In genomic region chr2:60787088-60787487, GRCm38 (mm10) we compare ENCODE assay signal across 13 mouse cellular contexts.
DNase-seq lines count a peak whose midpoint lies in the region; ATAC-seq and TF ChIP-seq lines count a peak whose summit lies in the region.
"Had no signal": no experiment of that assay in that cellular context is flagged by ENCODE, and none has a peak within 500 bp of the region (broad histone marks: within the 10 kb centered on the region; RNA-seq: fewer than 3 reads in every experiment).

No protein-coding gene starts in this region.

- no peaks in the 10 kb centered on the region for H3K27me3 ChIP-seq in intestine, postnatal 0 days (replicated peaks; ENCODE audit: control insufficient read depth, insufficient read depth, low read length)
- H3K27me3 ChIP-seq in intestine, embryonic 15.5 days (replicated peaks): no peaks in the 10 kb centered on the region
- H3K27me3 ChIP-seq in midbrain, postnatal 0 days (ENCODE audit: insufficient read depth, low read length): peaks cover 5% of the 10 kb centered on the region; the same call in 1 of the 2 replicates
- peaks cover 40% of the 10 kb centered on the region for H3K27me3 ChIP-seq in midbrain, embryonic 14.5 days (ENCODE audit: control insufficient read depth, insufficient read depth, low read length)
- H3K27me3 ChIP-seq in embryonic facial prominence, embryonic 12.5 days: no peaks in the 10 kb centered on the region
- no peaks in the 10 kb centered on the region for H3K27me3 ChIP-seq in limb, embryonic 13.5 days
- H3K27me3 ChIP-seq: heart, embryonic 13.5 days had no signal

- WGBS in intestine, postnatal 0 days: 94% methylated on average over 5 of the region's 5 CpGs
- WGBS in intestine, embryonic 15.5 days: 94% methylated on average over 5 of the region's 5 CpGs
- WGBS in midbrain, postnatal 0 days: 92% methylated on average over 5 of the region's 5 CpGs
- WGBS in midbrain, embryonic 14.5 days: 92% methylated on average over 5 of the region's 5 CpGs
- 68% methylated on average over 5 of the region's 5 CpGs for WGBS in embryonic facial prominence, embryonic 12.5 days
- WGBS in limb, embryonic 13.5 days: 63% methylated on average over 5 of the region's 5 CpGs

- peak; percentile 56 for TF ChIP-seq CTCF in intestine, postnatal 0 days (IDR thresholded peaks at IDR 0.05; ENCODE audit: low read depth)
- TF ChIP-seq CTCF in midbrain, postnatal 0 days (IDR thresholded peaks at IDR 0.05): peak; percentile 66

- no peak for ATAC-seq in intestine, postnatal 0 days
- ATAC-seq in intestine, embryonic 15.5 days: no peak
- no peak for ATAC-seq in midbrain, postnatal 0 days (ENCODE audit: low FRiP score)
- no peak for ATAC-seq in midbrain, embryonic 14.5 days (ENCODE audit: low FRiP score, low TSS enrichment)
- no peak for ATAC-seq in embryonic facial prominence, embryonic 12.5 days (ENCODE audit: insufficient number of reproducible peaks, insufficient read depth, low FRiP score, low TSS enrichment)
- ATAC-seq in limb, embryonic 13.5 days (ENCODE audit: low FRiP score, low read depth): no peak

- no peak overlapping the region for H3K9ac ChIP-seq in intestine, postnatal 0 days (ENCODE audit: low read depth, low read length)
- no peak overlapping the region for H3K9ac ChIP-seq in intestine, embryonic 15.5 days
- H3K9ac ChIP-seq in midbrain, postnatal 0 days (replicated peaks; ENCODE audit: low read length, poor library complexity, severe bottlenecking): no peak overlapping the region
- H3K9ac ChIP-seq in midbrain, embryonic 14.5 days (replicated peaks; ENCODE audit: low read length): no peak overlapping the region
- H3K9ac ChIP-seq in embryonic facial prominence, embryonic 12.5 days: no peak overlapping the region
- H3K9ac ChIP-seq in limb, embryonic 13.5 days: no peak overlapping the region
- H3K9ac ChIP-seq: heart, embryonic 13.5 days; hindbrain, embryonic 12.5 days had no signal

- H3K4me3 ChIP-seq in intestine, postnatal 0 days (ENCODE audit: low read depth, low read length): no peak overlapping the region
- H3K4me3 ChIP-seq in intestine, embryonic 15.5 days (replicated peaks): no peak overlapping the region
- no peak overlapping the region for H3K4me3 ChIP-seq in midbrain, postnatal 0 days (ENCODE audit: low read depth, low read length)
- H3K4me3 ChIP-seq in midbrain, embryonic 14.5 days (replicated peaks; ENCODE audit: low read depth, low read length): no peak overlapping the region
- no peak overlapping the region for H3K4me3 ChIP-seq in embryonic facial prominence, embryonic 12.5 days
- H3K4me3 ChIP-seq in limb, embryonic 13.5 days: no peak overlapping the region
- H3K4me3 ChIP-seq: heart, embryonic 13.5 days; hindbrain, embryonic 12.5 days; midbrain, embryonic 10.5 days had no signal

- H3K4me1 ChIP-seq in intestine, postnatal 0 days (replicated peaks; ENCODE audit: control insufficient read depth, insufficient read depth, low read length): no peaks in the 10 kb centered on the region
- no peaks in the 10 kb centered on the region for H3K4me1 ChIP-seq in intestine, embryonic 15.5 days (replicated peaks)
- H3K4me1 ChIP-seq in midbrain, postnatal 0 days (ENCODE audit: insufficient read depth, low read length): no peaks in the 10 kb centered on the region
- H3K4me1 ChIP-seq in midbrain, embryonic 14.5 days (ENCODE audit: control insufficient read depth, insufficient read depth, low read length): peaks cover 6% of the 10 kb centered on the region; the same call in 1 of the 2 replicates
- H3K4me1 ChIP-seq in embryonic facial prominence, embryonic 12.5 days: peaks cover 17% of the 10 kb centered on the region
- H3K4me1 ChIP-seq in limb, embryonic 13.5 days: peaks cover 21% of the 10 kb centered on the region

- DNase-seq in midbrain, postnatal 0 days (ENCODE audit: low spot score): no peak
- no peak for DNase-seq in midbrain, embryonic 14.5 days
- DNase-seq in cerebellum, adult 11 months: no peak
- no peak for DNase-seq in testis, postnatal 14 days (ENCODE audit: low spot score)
- DNase-seq: kidney, adult 8-10 months; lung, postnatal 10 days had no signal

- H3K4me2 ChIP-seq in intestine, postnatal 0 days (replicated peaks; ENCODE audit: low read depth): no peak overlapping the region
- H3K4me2 ChIP-seq in intestine, embryonic 15.5 days (replicated peaks): no peak overlapping the region
- H3K4me2 ChIP-seq in midbrain, postnatal 0 days (ENCODE audit: low read depth, low read length, poor library complexity, severe bottlenecking): no peak overlapping the region
- no peak overlapping the region for H3K4me2 ChIP-seq in midbrain, embryonic 14.5 days (ENCODE audit: low read length)
- no peak overlapping the region for H3K4me2 ChIP-seq in embryonic facial prominence, embryonic 12.5 days (replicated peaks)
- H3K4me2 ChIP-seq in limb, embryonic 13.5 days (replicated peaks): no peak overlapping the region
- H3K4me2 ChIP-seq: heart, embryonic 13.5 days; hindbrain, embryonic 12.5 days had no signal

- H3K36me3 ChIP-seq in intestine, postnatal 0 days (ENCODE audit: control insufficient read depth, insufficient read depth): peaks cover 16% of the 10 kb centered on the region; the same call in 1 of the 2 replicates
- peaks cover 6% of the 10 kb centered on the region; the same call in 1 of the 2 replicates for H3K36me3 ChIP-seq in intestine, embryonic 15.5 days
- H3K36me3 ChIP-seq in midbrain, postnatal 0 days (ENCODE audit: insufficient read depth, low read length): no peaks in the 10 kb centered on the region
- H3K36me3 ChIP-seq in midbrain, embryonic 14.5 days (ENCODE audit: control insufficient read depth, insufficient read depth, low read length): no peaks in the 10 kb centered on the region
- H3K36me3 ChIP-seq in embryonic facial prominence, embryonic 12.5 days: 0 out of 2 replicates have a peak, but pooled peaks cover 6% of the 10 kb centered on the region
- H3K36me3 ChIP-seq in limb, embryonic 13.5 days: peaks cover 32% of the 10 kb centered on the region
- H3K36me3 ChIP-seq: midbrain, embryonic 10.5 days had no signal

- no peak overlapping the region for H3K27ac ChIP-seq in intestine, postnatal 0 days (ENCODE audit: low read depth, low read length)
- no peak overlapping the region for H3K27ac ChIP-seq in intestine, embryonic 15.5 days
- no peak overlapping the region for H3K27ac ChIP-seq in midbrain, postnatal 0 days (ENCODE audit: low read depth, low read length)
- no peak overlapping the region for H3K27ac ChIP-seq in midbrain, embryonic 14.5 days (replicated peaks; ENCODE audit: low read depth, low read length)
- H3K27ac ChIP-seq in embryonic facial prominence, embryonic 12.5 days: peak overlapping the region; percentile 69
- 0 out of 2 replicates have a peak overlapping the region, but pooled peaks have one; percentile 61 for H3K27ac ChIP-seq in limb, embryonic 13.5 days
- H3K27ac ChIP-seq: hindbrain, embryonic 12.5 days; midbrain, embryonic 10.5 days had no signal

- H3K9me3 ChIP-seq in intestine, postnatal 0 days (ENCODE audit: control insufficient read depth): no peaks in the 10 kb centered on the region
- H3K9me3 ChIP-seq in intestine, embryonic 15.5 days: no peaks in the 10 kb centered on the region
- H3K9me3 ChIP-seq in midbrain, postnatal 0 days (ENCODE audit: low read length): no peaks in the 10 kb centered on the region
- no peaks in the 10 kb centered on the region for H3K9me3 ChIP-seq in midbrain, embryonic 14.5 days (ENCODE audit: control insufficient read depth, low read length)
- H3K9me3 ChIP-seq in embryonic facial prominence, embryonic 12.5 days: no peaks in the 10 kb centered on the region
- H3K9me3 ChIP-seq in limb, embryonic 13.5 days: no peaks in the 10 kb centered on the region
- H3K9me3 ChIP-seq: heart, embryonic 13.5 days; hindbrain, embryonic 12.5 days; midbrain, embryonic 10.5 days had no signal

Comparison
In these comparisons a context has a peak if more than half of its experiments do, and no peak if none do; other contexts are left out.
1. H3K27ac ChIP-seq: peak in embryonic facial prominence, embryonic 12.5 days (single experiment) and limb, embryonic 13.5 days (single experiment); none in intestine, postnatal 0 days (single experiment), intestine, embryonic 15.5 days (single experiment), midbrain, postnatal 0 days (single experiment) and midbrain, embryonic 14.5 days (single experiment).